Mouse (Mus musculus) lung, adult 2 months (tissue): ENCODE measurements at regions not wholly inside any gene's neighbourhood (a gene's known extent, or its start where the extent isn't known, plus 50 kb on each side); places are given as distances from the start of the nearest gene placed in this dataset.

ENCODE experiments used
- CTCF ChIP-seq: fragments of 200-500 bp; IDR thresholded peaks from 2 replicates; pipeline ENCODE4 v1.5.1; 2011; ENCODE audit warnings: mild to moderate bottlenecking, low read length, control low read depth; ENCODE audit not compliant: insufficient read depth
- POLR2A ChIP-seq: fragments of 200-500 bp; IDR thresholded peaks from 2 replicates; pipeline ENCODE4 v1.6.1; 2011; ENCODE audit warnings: low read depth, mild to moderate bottlenecking, control low read depth, low read length, borderline replicate concordance; ENCODE audit errors: extremely low read depth

GRCm38 (mm10) chr1:184622462-184622861 is 110.0 kb downstream of the Hlx start:
- TF ChIP-seq POLR2A: no peak
- TF ChIP-seq CTCF: no peak
